Mouse (Mus musculus): ENCODE measurements around the gene Zfand4.

The Zfand4 gene

GRCm38 (mm10) chr6:116378892-116379291 lies 114.9 kb downstream of the Zfand4 start:
- no peak for DNase-seq

Data from lung, postnatal 4 days (tissue).